Mouse (Mus musculus) liver, adult 2 months (tissue): ENCODE results near the gene Hras. TPM values are rescaled to one million over a fixed set of nuclear protein-coding genes. Genes with fewer than 3 reads are reported as not detected.

ENCODE experiments used
- DNase-seq: peaks from one replicate; pipeline ENCODE4 v3.0.0-alpha.2; 2011; ENCODE audit warnings: low read depth, low spot score; ENCODE audit errors: extremely low read depth
- H3K27ac ChIP-seq: fragments of 200-500 bp; replicated peaks from 2 replicates; pipeline ENCODE4 v1.5.1; 2012; ENCODE audit warnings: low read depth, mild to moderate bottlenecking, control low read depth, inconsistent platforms, low read length; ENCODE audit not compliant: insufficient read depth
- H3K27me3 ChIP-seq: fragments of 200-500 bp; 2 replicates; pipeline ENCODE4 v1.6.1; 2012; ENCODE audit warnings: mild to moderate bottlenecking, moderate library complexity, low read length, inconsistent platforms; ENCODE audit not compliant: control insufficient read depth, insufficient read depth
- H3K36me3 ChIP-seq: fragments of 200-500 bp; 2 replicates; pipeline ENCODE4 v1.6.1; 2012; ENCODE audit warnings: low read length, inconsistent platforms; ENCODE audit not compliant: control insufficient read depth, insufficient read depth
- H3K4me1 ChIP-seq: fragments of 200-500 bp; 2 replicates; pipeline ENCODE4 v1.6.1; 2011; ENCODE audit warnings: low read length; ENCODE audit not compliant: control insufficient read depth, insufficient read depth
- H3K4me3 ChIP-seq: fragments of 200-500 bp; 2 replicates; pipeline ENCODE4 v1.5.1; 2011; ENCODE audit warnings: low read depth, mild to moderate bottlenecking, control low read depth, low read length, moderate library complexity; ENCODE audit not compliant: insufficient read depth
- H3K79me2 ChIP-seq: fragments of 200-500 bp; 2 replicates; pipeline ENCODE4 v1.6.1; 2012; ENCODE audit warnings: inconsistent platforms, mild to moderate bottlenecking, low read length, moderate library complexity; ENCODE audit not compliant: control insufficient read depth, insufficient read depth
- H3K9ac ChIP-seq: fragments of 200-500 bp; 2 replicates; pipeline ENCODE4 v1.6.1; 2012; ENCODE audit warnings: low read depth, mild to moderate bottlenecking, control low read depth, inconsistent platforms, low read length
- CTCF ChIP-seq: fragments of 200-500 bp; IDR thresholded peaks from 2 replicates; pipeline ENCODE4 v1.5.1; 2011; ENCODE audit warnings: low read depth, low read length, control low read depth
- POLR2A ChIP-seq: fragments of 200-500 bp; IDR thresholded peaks from 2 replicates; pipeline ENCODE4 v1.6.1; 2011; ENCODE audit warnings: low read length, control low read depth; ENCODE audit not compliant: insufficient read depth; ENCODE audit errors: extremely low read depth
- WGBS: fragments of 180-500 bp; shearing (Covaris S2); methylation state at CpG from one replicate; pipeline ENCODE4 v1.1.7; 2018; 5-methylcytosine and 5-hydroxymethylcytosine counted together
- polyA plus RNA-seq: library from polyadenylated mRNA; depleted of rRNA; stranded (reverse); fragments of >200 nt; gene quantifications from 2 replicates; pipeline ENCODE4 v1.2.3, GENCODE M21; 2012
- total RNA-seq: library from RNA; depleted of rRNA; stranded (reverse); fragments of >200 nt; gene quantifications from 2 replicates; pipeline ENCODE4 v1.2.3, GENCODE M21; 2014

Gene Hras
- total and polyA plus RNA-seq, 2 experiments, result 37.6 to 50.4 TPM

DNA sequence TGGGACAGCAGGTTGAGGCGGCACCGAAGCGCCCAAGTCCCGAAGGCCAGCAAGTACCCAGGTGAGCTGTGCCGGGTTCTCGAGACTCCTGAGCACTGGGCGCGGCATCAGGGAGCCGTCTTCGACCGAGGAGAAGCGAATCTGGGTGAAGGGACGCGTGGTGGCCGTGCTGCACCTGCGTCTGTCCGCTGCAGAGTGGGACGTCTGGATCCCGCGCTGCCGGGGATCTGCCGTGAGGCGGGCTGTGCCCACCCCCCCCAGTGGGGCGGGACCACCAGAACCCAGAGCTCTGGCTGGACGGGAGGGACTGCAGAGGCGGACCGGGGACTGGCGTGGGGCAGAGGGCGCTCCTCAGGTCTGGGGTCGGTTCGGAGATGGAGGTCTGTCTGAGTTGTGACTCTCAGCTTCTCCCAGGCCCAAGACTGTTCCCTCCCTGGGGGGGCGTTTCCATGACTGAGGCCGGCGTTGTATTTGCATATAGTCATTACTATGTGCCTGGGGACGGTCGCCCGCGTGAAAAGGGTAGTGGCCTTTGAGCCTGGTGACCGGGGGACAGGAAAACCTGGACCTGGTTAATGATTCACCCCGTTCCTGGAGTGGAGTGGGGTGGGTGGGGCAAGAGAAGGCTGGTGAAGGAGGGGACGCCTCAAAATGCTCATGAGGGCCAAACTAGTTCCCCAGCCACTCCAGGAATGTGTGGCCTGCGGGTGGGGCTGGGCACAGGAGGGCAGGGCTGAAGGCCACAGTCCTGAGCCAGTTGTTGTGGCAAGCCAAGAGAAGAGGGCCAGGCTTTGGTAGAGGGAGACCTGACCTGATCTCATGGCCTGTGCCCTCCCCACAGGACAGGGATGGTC lies 22.3 kb upstream of the Hras start:
- peaks cover 17% of the 10 kb centered on the region for H3K4me1 ChIP-seq
- 2% methylated on average over 42 of the region's 42 CpGs for WGBS
- no peaks in the 10 kb centered on the region for H3K36me3 ChIP-seq
- TF ChIP-seq CTCF, result no peak
- peak; percentile 50 for TF ChIP-seq POLR2A
- DNase-seq, result peak; percentile 99
- peak overlapping the region; percentile 91 for H3K27ac ChIP-seq
- H3K4me3 ChIP-seq, result peak overlapping the region; percentile 87
- peak overlapping the region; percentile 88 for H3K9ac ChIP-seq
- peaks cover 12% of the 10 kb centered on the region; the same call in 1 of the 2 replicates for H3K79me2 ChIP-seq
- no peaks in the 10 kb centered on the region for H3K27me3 ChIP-seq

DNA sequence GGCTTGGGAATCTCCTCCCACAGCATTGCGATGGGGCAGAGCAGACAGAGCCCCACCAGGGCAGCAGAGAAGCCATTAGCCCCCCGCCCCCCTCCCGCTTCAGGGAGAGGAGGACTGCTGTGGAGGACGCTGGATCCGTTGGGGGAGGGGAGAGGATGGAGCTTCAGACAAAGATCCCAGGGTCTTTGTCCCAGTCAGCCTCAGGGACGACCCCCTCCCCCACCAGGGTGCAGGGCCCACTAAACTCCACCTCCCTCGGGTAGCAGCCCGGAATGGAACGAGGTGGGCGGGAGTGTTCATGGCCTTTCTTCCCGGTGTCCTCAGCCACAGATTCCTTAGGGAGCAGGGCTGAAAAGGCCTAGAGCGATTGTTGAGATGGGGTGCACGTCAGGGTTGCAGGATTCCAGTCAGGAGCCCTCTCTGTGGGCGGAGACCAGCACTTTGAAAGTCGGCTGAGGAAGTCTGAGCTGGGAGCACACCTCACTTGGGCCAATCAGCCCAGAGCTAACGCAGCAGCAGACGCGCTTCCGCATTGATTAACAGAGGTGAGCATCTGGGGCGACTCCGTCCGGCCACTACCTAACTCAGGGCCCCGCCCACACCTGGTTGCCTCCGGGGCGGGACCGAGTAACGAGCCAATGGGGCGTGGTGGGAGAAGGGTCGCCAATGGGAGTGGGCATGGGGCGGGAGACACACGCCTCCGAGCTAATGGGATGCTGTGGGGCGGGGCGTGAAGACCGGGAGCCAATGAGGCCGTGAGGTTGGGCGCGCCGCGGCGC lies 21.5 kb upstream of the Hras start, which contains the start of gene Rassf7:
Rassf7 (plus strand) TSS at position 760 of the 779 bp plus-strand sequence.
- H3K4me3 ChIP-seq, result peak within 1 kb of the TSS; percentile 87
- peaks cover 16% of the 10 kb centered on the region for H3K4me1 ChIP-seq
- peak; percentile 90 for DNase-seq
- peaks cover 12% of the 10 kb centered on the region; the same call in 1 of the 2 replicates for H3K79me2 ChIP-seq
- 5% methylated on average over 41 of the region's 41 CpGs for WGBS
- TF ChIP-seq CTCF, result no peak
- TF ChIP-seq POLR2A, result 0 out of 2 replicates have a peak, but pooled peaks have one; percentile 15
- H3K27me3 ChIP-seq, result no peaks in the 10 kb centered on the region
- no peaks in the 10 kb centered on the region for H3K36me3 ChIP-seq
- H3K27ac ChIP-seq, result peak within 1 kb of the TSS; percentile 91
- peak within 1 kb of the TSS; percentile 88 for H3K9ac ChIP-seq

DNA sequence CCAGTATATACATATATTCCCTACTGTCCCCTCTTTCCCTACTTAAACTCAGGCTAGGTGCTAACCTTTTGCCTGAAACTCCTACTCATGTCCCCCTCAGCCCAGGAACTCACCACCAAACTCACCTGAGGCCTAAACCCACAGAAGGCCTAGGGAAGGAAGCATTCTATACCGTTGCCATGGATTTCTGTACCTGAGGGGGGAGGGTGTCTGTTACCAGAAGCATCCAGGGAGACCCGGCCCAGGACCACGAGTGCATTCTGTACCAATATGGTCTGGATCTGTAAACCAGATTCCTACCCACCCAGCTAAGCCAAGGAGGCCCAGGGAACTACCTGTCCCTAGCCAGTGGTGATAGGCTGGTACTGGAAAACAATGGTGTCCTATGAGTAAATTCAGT lies 20.5 kb upstream of the Hras start:
- Histone ChIP-seq H3K27me3 (no peaks in the 10 kb centered on the region), H3K36me3 (no peaks in the 10 kb centered on the region), H3K4me1 (peaks cover 16% of the 10 kb centered on the region), H3K9ac (no peak overlapping the region), H3K27ac (no peak overlapping the region), H3K4me3 (no peak overlapping the region), H3K79me2 (peaks cover 12% of the 10 kb centered on the region; the same call in 1 of the 2 replicates)
- TF ChIP-seq POLR2A (no peak), CTCF (no peak)
- DNase-seq, result no peak
- WGBS, result 89% methylated on average over 3 of the region's 3 CpGs

DNA sequence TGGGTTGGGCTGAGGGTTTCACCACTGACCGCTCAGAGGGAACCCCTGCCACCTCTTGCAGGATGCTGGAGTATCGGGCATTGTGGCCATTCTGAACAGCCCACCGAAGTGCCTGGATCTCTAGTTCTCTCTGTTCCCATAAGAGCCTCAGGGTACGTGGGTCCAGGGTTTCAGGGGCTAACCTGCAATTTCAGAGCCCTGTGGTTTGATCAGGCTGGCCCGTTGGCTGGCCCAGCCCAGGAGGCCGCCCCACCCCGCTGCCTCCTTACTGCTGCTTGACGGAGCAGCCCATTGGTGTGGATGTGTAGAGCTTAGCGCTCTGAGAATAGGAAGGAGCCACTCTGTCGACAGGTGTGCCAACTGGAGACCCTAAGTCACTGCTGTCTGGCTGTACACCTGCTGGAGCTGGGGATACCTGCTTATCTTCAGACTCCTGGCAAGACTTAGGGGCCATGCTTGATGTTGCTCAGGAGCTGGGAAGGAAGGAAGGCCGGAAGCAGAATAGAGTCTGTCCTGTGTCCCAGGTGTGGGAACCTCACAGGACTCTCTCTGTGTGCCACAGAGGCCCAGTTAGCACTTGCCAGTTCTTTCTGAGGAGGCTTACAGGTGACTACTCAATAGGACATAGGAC lies 19.9 kb upstream of the Hras start, which contains the start of gene Lmntd2:
Lmntd2 (minus strand) TSS at position 476 of the 631 bp plus-strand sequence.
- H3K79me2 ChIP-seq, result peaks cover 12% of the 10 kb centered on the region; the same call in 1 of the 2 replicates
- peaks cover 16% of the 10 kb centered on the region for H3K4me1 ChIP-seq
- no peak for TF ChIP-seq POLR2A
- no peak for TF ChIP-seq CTCF
- no peak within 1 kb of the TSS for H3K9ac ChIP-seq
- 93% methylated on average over 11 of the region's 11 CpGs for WGBS
- no peaks in the 10 kb centered on the region for H3K36me3 ChIP-seq
- no peak within 1 kb of the TSS for H3K27ac ChIP-seq
- H3K27me3 ChIP-seq, result no peaks in the 10 kb centered on the region
- DNase-seq, result no peak
- no peak within 1 kb of the TSS for H3K4me3 ChIP-seq

DNA sequence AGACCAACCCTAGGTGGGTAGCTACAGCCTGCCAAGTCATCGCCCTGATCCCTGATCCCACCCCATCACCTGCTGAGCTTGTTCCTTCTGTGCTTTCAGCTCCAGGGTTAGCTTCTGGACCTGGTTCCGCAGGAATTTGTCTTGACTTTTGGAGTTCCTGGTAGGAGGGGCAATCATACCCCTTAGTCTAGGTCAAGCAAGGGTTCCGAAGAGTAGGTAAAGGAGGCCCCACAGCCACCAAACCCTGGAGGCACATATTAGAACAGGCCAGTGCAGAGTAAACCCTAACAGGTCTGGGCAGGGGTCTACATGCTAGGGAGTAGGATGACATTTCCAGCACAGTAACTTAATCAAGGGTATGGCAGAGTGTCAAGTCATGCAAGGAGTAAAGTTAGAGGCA lies 19.3 kb upstream of the Hras start:
- Histone ChIP-seq H3K27me3 (no peaks in the 10 kb centered on the region), H3K79me2 (peaks cover 12% of the 10 kb centered on the region; the same call in 1 of the 2 replicates), H3K4me1 (peaks cover 16% of the 10 kb centered on the region), H3K27ac (no peak overlapping the region), H3K36me3 (no peaks in the 10 kb centered on the region), H3K9ac (no peak overlapping the region), H3K4me3 (no peak overlapping the region)
- WGBS, result 98% methylated on average over 3 of the region's 3 CpGs
- DNase-seq, result no peak
- no peak for TF ChIP-seq CTCF
- TF ChIP-seq POLR2A, result no peak
